Mouse (Mus musculus): Measurements from ENCODE around the gene 1700001K19Rik.
"Not testable (repeated sequence)": the region's sequence is repeated elsewhere in the genome, so short reads cannot be mapped to it uniquely, and the experiment has no call there.

The 1700001K19Rik gene

GRCm38 (mm10) chr12:110682561-110683299 is at the start of gene 1700001K19Rik:
Gene 1700001K19Rik, minus strand, starts transcription at chr12:110682619.
- no peak for DNase-seq (ENCODE audit: low read depth, low spot score)

- DNase-seq (ENCODE audit: low read depth, low spot score): no peak
Measured at GRCm38 (mm10) chr12:110726428-110726827, 44.0 kb upstream of the 1700001K19Rik start.

DNA sequence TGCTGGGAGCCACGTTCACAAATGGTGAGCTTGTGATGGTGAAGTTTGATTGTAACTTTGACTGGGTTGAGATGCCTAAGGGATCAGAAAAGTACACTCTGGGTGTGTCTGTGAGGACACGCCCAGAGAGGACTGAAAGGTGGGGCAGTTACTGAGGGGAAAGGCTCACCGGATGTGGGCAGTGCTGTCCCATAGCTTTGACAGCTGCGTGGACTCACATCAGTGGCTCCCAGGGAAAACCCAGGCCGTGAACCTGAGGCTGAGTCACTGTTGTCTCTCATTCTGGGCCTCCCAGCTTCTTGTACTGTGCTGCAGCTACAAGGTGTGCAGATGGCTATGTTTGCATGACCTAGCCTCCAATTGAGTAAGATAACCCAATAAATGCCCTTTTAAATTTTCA is 43.1 kb upstream of the 1700001K19Rik start:
- no peak for DNase-seq (ENCODE audit: low read depth, low spot score)

DNA sequence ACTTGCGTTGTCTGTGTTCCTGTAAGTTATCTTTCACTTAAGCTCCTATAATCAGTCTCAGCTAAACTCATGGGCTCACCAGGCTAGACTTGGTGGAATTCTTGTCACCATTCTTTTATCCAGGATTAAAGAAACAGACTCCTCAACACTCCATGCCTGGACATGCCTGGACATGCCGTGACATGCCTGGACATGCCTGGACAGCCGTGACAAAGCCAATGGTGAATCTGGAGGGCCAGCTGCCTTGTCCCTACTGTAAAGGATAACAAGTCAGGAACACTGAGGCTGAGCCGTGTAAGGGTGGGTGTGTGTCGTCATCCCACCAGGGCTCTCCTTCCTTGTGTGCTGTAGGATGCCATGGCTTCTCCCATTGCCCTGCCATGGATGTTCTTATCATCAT is 42.6 kb upstream of the 1700001K19Rik start:
- no peak for DNase-seq (ENCODE audit: low read depth, low spot score)

GRCm38 (mm10) chr12:110716004-110716403 is 33.6 kb upstream of the 1700001K19Rik start:
- DNase-seq (ENCODE audit: low read depth, low spot score): no peak

DNA sequence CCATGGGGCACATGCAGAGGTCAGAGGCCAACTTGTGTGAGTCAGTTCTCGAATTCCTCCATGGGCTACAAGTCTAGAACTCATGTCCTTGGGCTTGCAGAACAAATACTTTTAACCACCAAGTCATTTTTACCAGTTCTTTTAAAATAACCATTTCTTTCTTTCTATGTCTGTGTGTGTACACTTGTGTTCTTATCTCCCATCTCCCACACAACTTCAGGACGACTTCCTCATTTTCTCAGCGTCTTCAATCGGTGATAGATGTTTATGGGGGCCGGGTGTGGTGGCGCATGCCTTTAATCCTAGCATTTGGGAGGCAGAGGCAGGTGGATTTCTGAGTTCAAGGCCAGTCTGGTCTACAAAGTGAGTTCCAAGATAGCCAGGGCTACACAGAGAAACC is 31.8 kb upstream of the 1700001K19Rik start:
- DNase-seq (ENCODE audit: low read depth, low spot score): no peak

- no peak for DNase-seq (ENCODE audit: low read depth, low spot score)
Measured at GRCm38 (mm10) chr12:110713784-110714183, 31.4 kb upstream of the 1700001K19Rik start.

GRCm38 (mm10) chr12:110711270-110711669 is 28.9 kb upstream of the 1700001K19Rik start:
- DNase-seq (ENCODE audit: low read depth, low spot score): no peak

DNA sequence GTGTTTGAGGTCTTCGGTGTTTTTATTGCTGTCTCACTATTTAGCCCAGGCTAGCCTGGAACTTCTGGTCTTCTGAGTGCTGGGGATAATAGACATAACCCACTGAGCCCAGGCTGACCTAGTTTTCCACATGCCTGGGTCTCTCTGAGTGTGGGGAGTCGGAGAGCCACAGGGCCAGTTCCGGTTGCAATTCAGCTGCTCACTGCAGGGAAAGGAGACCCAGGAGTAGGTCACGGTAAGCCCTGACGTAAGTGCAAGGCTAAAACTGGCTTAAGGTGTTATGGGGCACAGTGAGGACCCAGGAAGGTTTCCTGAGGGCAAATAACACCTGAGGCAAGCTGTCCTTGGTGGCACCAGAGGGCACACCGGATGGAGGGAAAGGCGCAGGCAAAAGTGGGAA is 25.0 kb upstream of the 1700001K19Rik start:
- no peak for DNase-seq (ENCODE audit: low read depth, low spot score)

DNA sequence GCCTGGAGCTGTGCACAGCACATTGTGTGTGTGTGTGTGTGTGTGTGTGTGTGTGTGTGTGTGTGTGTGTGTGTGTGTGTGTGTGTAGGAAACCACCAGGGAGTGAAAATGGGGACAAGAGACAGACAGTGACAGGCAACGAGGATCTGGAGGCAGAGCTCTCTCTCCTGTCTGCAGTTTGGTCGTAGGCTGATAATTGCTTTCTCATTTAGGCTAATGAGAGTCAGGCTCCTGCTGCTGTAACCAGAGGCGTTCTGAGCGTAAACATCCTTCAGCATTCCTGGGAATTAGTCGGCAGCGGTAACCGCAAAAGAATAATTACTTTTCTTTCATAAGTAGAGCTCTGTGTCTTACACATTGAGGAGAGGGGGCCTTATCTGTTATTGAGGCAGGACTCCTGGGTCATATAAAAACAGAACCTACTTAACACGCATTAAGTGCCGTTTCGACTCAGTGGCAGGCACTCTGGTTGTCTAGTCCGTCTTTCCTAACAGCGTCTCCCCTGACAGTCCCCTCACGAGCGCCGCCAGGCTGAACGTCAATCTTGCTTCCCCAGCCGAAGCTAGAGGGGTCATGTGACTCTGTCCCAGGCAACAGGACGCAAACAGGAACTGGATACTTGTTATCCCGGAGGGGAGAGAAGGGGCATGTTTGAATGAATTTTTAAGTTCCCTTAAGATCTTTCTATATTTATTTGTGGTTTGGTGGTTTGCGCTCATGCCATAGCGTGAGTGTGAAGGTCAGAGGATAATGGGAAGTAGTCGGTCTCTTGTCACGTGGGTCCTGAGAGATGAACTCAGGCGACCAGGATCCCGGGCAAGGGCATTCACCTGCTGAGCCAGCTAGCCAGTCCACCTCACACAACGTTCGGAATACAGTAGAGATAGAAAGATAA is 24.2 kb upstream of the 1700001K19Rik start:
- DNase-seq (ENCODE audit: low read depth, low spot score): no peak

GRCm38 (mm10) chr12:110705419-110705818 is 23.0 kb upstream of the 1700001K19Rik start:
- not testable (repeated sequence) for DNase-seq (ENCODE audit: low read depth, low spot score)

- no peak for DNase-seq (ENCODE audit: low read depth, low spot score)
Measured at GRCm38 (mm10) chr12:110703682-110704081, 21.3 kb upstream of the 1700001K19Rik start.

DNA sequence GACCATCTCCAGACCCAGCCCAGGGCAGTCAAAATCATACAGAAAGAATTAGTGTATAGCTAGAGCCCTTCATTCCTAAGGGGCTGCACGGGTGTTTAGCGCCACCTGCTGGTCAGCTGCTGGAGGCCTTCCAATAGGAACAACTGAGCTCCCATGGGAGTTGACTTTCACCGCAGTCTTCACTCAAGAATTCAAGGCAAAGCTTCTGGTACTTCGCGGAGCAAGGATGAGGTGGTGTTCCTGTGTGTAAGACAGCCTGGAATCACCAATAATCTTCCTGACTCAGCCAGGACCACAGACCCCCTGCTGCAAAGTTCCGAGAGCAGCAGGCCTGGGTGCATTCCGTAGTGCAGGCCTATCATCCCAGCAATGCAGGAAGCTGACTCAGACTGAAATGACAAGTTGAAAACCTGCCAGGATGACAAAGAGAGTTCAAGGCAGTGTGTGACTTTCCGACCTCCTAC is 20.6 kb upstream of the 1700001K19Rik start:
- peak; percentile 46 for DNase-seq (ENCODE audit: low read depth, low spot score)

GRCm38 (mm10) chr12:110702556-110702955 is 20.1 kb upstream of the 1700001K19Rik start, which contains the start of gene Hsp90aa1:
Gene Hsp90aa1, minus strand, starts transcription at chr12:110702728.
- no peak for DNase-seq (ENCODE audit: low read depth, low spot score)

DNA sequence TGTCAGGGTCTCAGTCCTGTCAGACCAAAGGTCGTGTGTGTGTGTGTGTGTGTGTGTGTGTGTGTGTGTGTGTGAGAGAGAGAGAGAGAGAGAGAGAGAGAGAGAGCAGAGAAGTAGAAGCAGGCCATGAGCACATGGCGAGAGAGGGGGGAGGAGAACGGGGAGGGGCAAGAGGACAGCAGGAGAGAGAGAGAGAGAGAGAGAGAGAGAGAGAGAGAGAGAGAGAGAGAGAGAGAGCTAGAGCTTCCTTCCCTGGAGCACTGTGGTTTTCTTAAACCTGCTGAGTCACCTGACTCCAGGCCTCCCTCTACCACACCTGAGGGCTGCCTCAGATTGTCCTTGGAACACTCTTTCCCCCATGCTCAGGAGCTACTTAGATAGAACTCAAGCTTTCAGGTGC is 18.9 kb upstream of the 1700001K19Rik start:
- DNase-seq (ENCODE audit: low read depth, low spot score): not testable (repeated sequence)

DNA sequence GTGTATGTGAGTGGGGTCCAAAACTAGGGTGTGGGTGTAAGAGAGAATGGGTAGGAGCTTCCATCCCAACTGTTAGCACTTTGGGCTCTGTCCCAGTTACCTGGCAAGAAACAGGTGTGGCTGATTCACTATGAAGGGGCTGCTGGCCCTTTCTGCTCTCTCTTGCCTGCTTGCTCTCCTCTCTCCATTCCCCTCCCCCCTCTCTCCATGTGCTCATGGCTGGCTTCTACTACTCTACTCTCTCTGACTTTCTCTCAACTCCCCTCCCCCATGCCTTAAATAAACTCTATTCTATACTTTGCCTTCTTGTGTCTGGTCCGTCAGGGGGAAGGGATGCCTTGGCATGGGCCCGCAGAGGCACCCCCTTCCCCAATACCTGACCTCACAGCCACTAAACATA is 18.3 kb upstream of the 1700001K19Rik start:
- DNase-seq (ENCODE audit: low read depth, low spot score): no peak

GRCm38 (mm10) chr12:110699171-110699547 is 16.7 kb upstream of the 1700001K19Rik start:
- no peak for DNase-seq (ENCODE audit: low read depth, low spot score)

GRCm38 (mm10) chr12:110698523-110699170 is 16.2 kb upstream of the 1700001K19Rik start:
- no peak for DNase-seq (ENCODE audit: low read depth, low spot score)

DNA sequence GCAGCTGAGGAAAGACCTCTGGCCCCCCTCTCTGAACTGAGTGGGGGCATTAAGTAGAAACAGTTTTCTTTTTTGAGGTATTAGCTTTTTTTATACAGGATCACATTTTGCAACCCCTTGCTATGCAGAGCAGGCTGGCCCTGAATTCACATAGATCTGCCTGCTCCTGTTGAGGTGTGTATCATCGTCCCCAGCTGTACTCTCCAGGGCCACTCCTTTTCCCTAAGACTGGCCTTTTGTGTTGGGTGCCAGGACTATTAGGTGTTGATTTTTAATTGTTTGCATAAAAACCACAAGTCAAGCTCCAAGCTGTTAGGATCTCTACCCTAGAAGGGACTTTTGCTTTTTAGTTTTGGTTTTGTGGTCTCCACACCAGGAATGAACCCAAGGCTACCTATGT is 15.7 kb upstream of the 1700001K19Rik start:
- no peak for DNase-seq (ENCODE audit: low read depth, low spot score)

GRCm38 (mm10) chr12:110697457-110697856 is 15.0 kb upstream of the 1700001K19Rik start:
- DNase-seq (ENCODE audit: low read depth, low spot score): no peak

GRCm38 (mm10) chr12:110696975-110697400 is 14.6 kb upstream of the 1700001K19Rik start:
- no peak for DNase-seq (ENCODE audit: low read depth, low spot score)

Data from brain, embryonic 18.5 days (tissue).